Mouse (Mus musculus): ENCODE results near the gene Mrps34. TPM values are rescaled to one million over a fixed set of nuclear protein-coding genes. Genes with fewer than 3 reads are reported as not detected.

The Mrps34 gene
- polyA plus RNA-seq, 1 experiment from 2014 or later, result 80.4 TPM

GRCm38 (mm10) chr17:24860076-24860475 lies 34.8 kb upstream of the Mrps34 start:
- 91% methylated on average over 8 of the region's 8 CpGs for WGBS
- H3K36me3 ChIP-seq, result peaks cover 77% of the 10 kb centered on the region

GRCm38 (mm10) chr17:24861785-24862184 lies 33.1 kb upstream of the Mrps34 start:
- H3K27me3 ChIP-seq, result no peaks in the 10 kb centered on the region
- no peaks in the 10 kb centered on the region for H3K4me1 ChIP-seq
- no peak overlapping the region for H3K27ac ChIP-seq
- H3K36me3 ChIP-seq, result peaks cover 72% of the 10 kb centered on the region
- 90% methylated on average over 3 of the region's 3 CpGs for WGBS
- no peak overlapping the region for H3K4me2 ChIP-seq (replicated peaks)
- H3K9me3 ChIP-seq, result no peaks in the 10 kb centered on the region
- no peak overlapping the region for H3K4me3 ChIP-seq
- H3K9ac ChIP-seq, result no peak overlapping the region
- no peak for ATAC-seq (ENCODE audit: low FRiP score, low read depth)

More at GRCm38 (mm10) chr17:24860076-24860475, 34.8 kb upstream of the Mrps34 start:
- ATAC-seq (ENCODE audit: low FRiP score, low read depth), result no peak
- H3K4me1 ChIP-seq, result no peaks in the 10 kb centered on the region
- H3K9me3 ChIP-seq, result no peaks in the 10 kb centered on the region
- no peaks in the 10 kb centered on the region for H3K27me3 ChIP-seq
- no peak overlapping the region for H3K4me3 ChIP-seq
- no peak overlapping the region for H3K4me2 ChIP-seq (replicated peaks)
- H3K27ac ChIP-seq, result no peak overlapping the region
- no peak overlapping the region for H3K9ac ChIP-seq

- H3K27me3 ChIP-seq, result no peaks in the 10 kb centered on the region
- no peak within 1 kb of the TSS for H3K4me2 ChIP-seq (replicated peaks)
- H3K4me3 ChIP-seq, result no peak within 1 kb of the TSS
- no peaks in the 10 kb centered on the region for H3K9me3 ChIP-seq
- H3K36me3 ChIP-seq, result peaks cover 45% of the 10 kb centered on the region
- no peak within 1 kb of the TSS for H3K27ac ChIP-seq
- no peak within 1 kb of the TSS for H3K9ac ChIP-seq
- no peak for ATAC-seq (ENCODE audit: low FRiP score, low read depth)
- WGBS, result 84% methylated on average over 8 of the region's 8 CpGs
- H3K4me1 ChIP-seq, result no peaks in the 10 kb centered on the region
Observed at GRCm38 (mm10) chr17:24865776-24866175, 29.1 kb upstream of the Mrps34 start, which contains the start of gene Igfals. Gene Igfals (plus strand): TSS chr17:24865997.

- no peaks in the 10 kb centered on the region for H3K27me3 ChIP-seq
- H3K9me3 ChIP-seq, result no peaks in the 10 kb centered on the region
- no peak overlapping the region for H3K4me2 ChIP-seq (replicated peaks)
- H3K4me3 ChIP-seq, result no peak overlapping the region
- H3K4me1 ChIP-seq, result no peaks in the 10 kb centered on the region
- 95% methylated on average over 10 of the region's 10 CpGs for WGBS
- no peak overlapping the region for H3K27ac ChIP-seq
- ATAC-seq (ENCODE audit: low FRiP score, low read depth), result no peak
- H3K9ac ChIP-seq, result no peak overlapping the region
- H3K36me3 ChIP-seq, result peaks cover 27% of the 10 kb centered on the region
Observed at GRCm38 (mm10) chr17:24867914-24868313, 27.0 kb upstream of the Mrps34 start.

- Histone ChIP-seq H3K9ac (no peak overlapping the region), H3K27ac (no peak overlapping the region), H3K4me2 (replicated peaks) (no peak overlapping the region), H3K4me3 (no peak overlapping the region), H3K4me1 (0 out of 2 replicates have a peak, but pooled peaks cover 6% of the 10 kb centered on the region), H3K27me3 (no peaks in the 10 kb centered on the region), H3K9me3 (no peaks in the 10 kb centered on the region), H3K36me3 (no peaks in the 10 kb centered on the region)
- 46% methylated on average over 4 of the region's 4 CpGs for WGBS
- no peak for ATAC-seq (ENCODE audit: low FRiP score, low read depth)
Observed at GRCm38 (mm10) chr17:24873695-24874404, 21.1 kb upstream of the Mrps34 start.

- H3K27ac ChIP-seq, result no peak overlapping the region
Observed at GRCm38 (mm10) chr17:24874405-24874745, 20.5 kb upstream of the Mrps34 start.

GRCm38 (mm10) chr17:24874989-24875388 lies 19.9 kb upstream of the Mrps34 start:
- WGBS, result 71% methylated on average over 8 of the region's 8 CpGs
- no peak for ATAC-seq (ENCODE audit: low FRiP score, low read depth)
- Histone ChIP-seq H3K27me3 (no peaks in the 10 kb centered on the region), H3K4me3 (no peak overlapping the region), H3K4me2 (replicated peaks) (no peak overlapping the region), H3K36me3 (no peaks in the 10 kb centered on the region), H3K27ac (no peak overlapping the region), H3K9me3 (no peaks in the 10 kb centered on the region), H3K9ac (no peak overlapping the region), H3K4me1 (0 out of 2 replicates have a peak, but pooled peaks cover 6% of the 10 kb centered on the region)

More at GRCm38 (mm10) chr17:24874405-24874745, 20.5 kb upstream of the Mrps34 start:
- no peak for ATAC-seq (ENCODE audit: low FRiP score, low read depth)
- Histone ChIP-seq H3K36me3 (no peaks in the 10 kb centered on the region), H3K27me3 (no peaks in the 10 kb centered on the region), H3K4me1 (0 out of 2 replicates have a peak, but pooled peaks cover 6% of the 10 kb centered on the region), H3K9ac (no peak overlapping the region), H3K9me3 (no peaks in the 10 kb centered on the region), H3K4me2 (replicated peaks) (no peak overlapping the region), H3K4me3 (no peak overlapping the region)
- WGBS, result 55% methylated on average over 1 of the region's 1 CpGs

GRCm38 (mm10) chr17:24877336-24878116 lies 17.4 kb upstream of the Mrps34 start:
- Histone ChIP-seq H3K27ac (no peak overlapping the region), H3K4me2 (replicated peaks) (no peak overlapping the region), H3K9ac (peak overlapping the region; percentile 39), H3K4me3 (no peak overlapping the region), H3K36me3 (no peaks in the 10 kb centered on the region), H3K9me3 (no peaks in the 10 kb centered on the region), H3K4me1 (0 out of 2 replicates have a peak, but pooled peaks cover 6% of the 10 kb centered on the region), H3K27me3 (no peaks in the 10 kb centered on the region)
- 51% methylated on average over 10 of the region's 10 CpGs for WGBS
- ATAC-seq (ENCODE audit: low FRiP score, low read depth), result no peak

- WGBS, result 24% methylated on average over 5 of the region's 5 CpGs
- Histone ChIP-seq H3K4me2 (replicated peaks) (no peak overlapping the region), H3K9me3 (no peaks in the 10 kb centered on the region), H3K36me3 (peaks cover 5% of the 10 kb centered on the region), H3K27ac (no peak overlapping the region), H3K4me3 (no peak overlapping the region), H3K4me1 (0 out of 2 replicates have a peak, but pooled peaks cover 6% of the 10 kb centered on the region), H3K27me3 (no peaks in the 10 kb centered on the region), H3K9ac (peak overlapping the region; percentile 39)
- ATAC-seq (ENCODE audit: low FRiP score, low read depth), result no peak
Observed at GRCm38 (mm10) chr17:24878117-24878397, 16.9 kb upstream of the Mrps34 start.

GRCm38 (mm10) chr17:24878531-24878930 lies 16.4 kb upstream of the Mrps34 start:
- no peaks in the 10 kb centered on the region for H3K9me3 ChIP-seq
- no peak overlapping the region for H3K4me2 ChIP-seq (replicated peaks)
- no peak overlapping the region for H3K4me3 ChIP-seq
- no peak overlapping the region for H3K27ac ChIP-seq
- peaks cover 10% of the 10 kb centered on the region for H3K36me3 ChIP-seq
- ATAC-seq (ENCODE audit: low FRiP score, low read depth), result no peak
- 0 out of 2 replicates have a peak, but pooled peaks cover 6% of the 10 kb centered on the region for H3K4me1 ChIP-seq
- H3K9ac ChIP-seq, result peak overlapping the region; percentile 39; the same call in 1 of the 2 replicates
- WGBS, result 70% methylated on average over 8 of the region's 8 CpGs
- no peaks in the 10 kb centered on the region for H3K27me3 ChIP-seq

- no peak overlapping the region for H3K9ac ChIP-seq
- no peak for ATAC-seq (ENCODE audit: low FRiP score, low read depth)
- WGBS, result 45% methylated on average over 7 of the region's 7 CpGs
Observed at GRCm38 (mm10) chr17:24881738-24882440, 13.0 kb upstream of the Mrps34 start.

GRCm38 (mm10) chr17:24884391-24884790 lies 10.5 kb upstream of the Mrps34 start:
- 87% methylated on average over 6 of the region's 6 CpGs for WGBS
- no peak overlapping the region for H3K4me3 ChIP-seq
- H3K4me2 ChIP-seq (replicated peaks), result no peak overlapping the region
- H3K4me1 ChIP-seq, result peaks cover 25% of the 10 kb centered on the region
- no peak overlapping the region for H3K9ac ChIP-seq
- H3K36me3 ChIP-seq, result peaks cover 22% of the 10 kb centered on the region
- H3K27ac ChIP-seq, result no peak overlapping the region
- H3K9me3 ChIP-seq, result no peaks in the 10 kb centered on the region
- no peaks in the 10 kb centered on the region for H3K27me3 ChIP-seq
- no peak for ATAC-seq (ENCODE audit: low FRiP score, low read depth)

More at GRCm38 (mm10) chr17:24881738-24882440, 13.0 kb upstream of the Mrps34 start:
- Histone ChIP-seq H3K27ac (no peak overlapping the region), H3K4me2 (replicated peaks) (no peak overlapping the region), H3K27me3 (no peaks in the 10 kb centered on the region), H3K4me1 (peaks cover 14% of the 10 kb centered on the region), H3K36me3 (peaks cover 22% of the 10 kb centered on the region), H3K4me3 (no peak overlapping the region), H3K9me3 (no peaks in the 10 kb centered on the region)

Data from limb, embryonic 13.5 days (tissue).